In genomic region chr12:5464250-5464899, GRCm38 (mm10) we compare ENCODE assay signal across 11 mouse cellular contexts.
DNase-seq lines count a peak whose midpoint lies in the region; ATAC-seq and TF ChIP-seq lines count a peak whose summit lies in the region.
"Had no signal": no experiment of that assay in that cellular context is flagged by ENCODE, and none has a peak within 500 bp of the region (broad histone marks: within the 10 kb centered on the region; RNA-seq: fewer than 3 reads in every experiment).

No protein-coding gene starts in this region.

- no peak for TF ChIP-seq POLR2A in kidney, adult 2 months (IDR thresholded peaks at IDR 0.05; ENCODE audit: low read depth, low read length)

- 26% methylated on average over 9 of the region's 9 CpGs for WGBS in kidney, adult 2 months
- WGBS in midbrain, embryonic 13.5 days: 20% methylated on average over 9 of the region's 9 CpGs

- no peak overlapping the region for H3K4me3 ChIP-seq in kidney, adult 2 months (ENCODE audit: insufficient read depth, low read depth, low read length)
- no peak overlapping the region for H3K4me3 ChIP-seq in midbrain, embryonic 13.5 days (replicated peaks)
- H3K4me3 ChIP-seq: limb, embryonic 15.5 days had no signal

- H3K4me2 ChIP-seq in midbrain, embryonic 13.5 days (replicated peaks): no peak overlapping the region
- H3K4me2 ChIP-seq: limb, embryonic 15.5 days had no signal

- no peak overlapping the region for H3K9ac ChIP-seq in midbrain, embryonic 13.5 days (replicated peaks)
- H3K9ac ChIP-seq: limb, embryonic 15.5 days had no signal

- no peak for TF ChIP-seq CTCF in kidney, adult 2 months (conservative IDR thresholded peaks at IDR 0.05; ENCODE audit: insufficient read depth, insufficient read length, low read depth, low read length)

- DNase-seq in cerebellum, postnatal 14 days: peak; percentile 78 to 79
- DNase-seq in cerebellum, adult 9-10 months: no peak
- peak; percentile 14 for DNase-seq in layer of hippocampus, adult 9-11 months
- DNase-seq in layer of hippocampus, postnatal 10 days (ENCODE audit: low spot score in 2 of 2): no peak
- DNase-seq in kidney, adult 2 months: peak; percentile 43
- no peak for DNase-seq in B cell, adult 2 months
- DNase-seq in testis, postnatal 14 days (ENCODE audit: low spot score): no peak
- DNase-seq: adrenal gland, adult 8-10 months; cerebellum, adult 18-20 months had no signal

- no peak overlapping the region for H3K27ac ChIP-seq in kidney, adult 2 months (ENCODE audit: insufficient read depth, low read depth, low read length)
- no peak overlapping the region for H3K27ac ChIP-seq in midbrain, embryonic 13.5 days
- H3K27ac ChIP-seq: limb, embryonic 15.5 days had no signal

- H3K36me3 ChIP-seq in kidney, adult 2 months (ENCODE audit: control insufficient read depth, insufficient read depth, low read length): no peaks in the 10 kb centered on the region
- H3K36me3 ChIP-seq in midbrain, embryonic 13.5 days: no peaks in the 10 kb centered on the region
- H3K36me3 ChIP-seq: limb, embryonic 15.5 days had no signal

- no peaks in the 10 kb centered on the region for H3K27me3 ChIP-seq in kidney, adult 2 months (replicated peaks; ENCODE audit: control insufficient read depth, insufficient read depth, low read length)
- no peaks in the 10 kb centered on the region for H3K27me3 ChIP-seq in midbrain, embryonic 13.5 days
- H3K27me3 ChIP-seq: limb, embryonic 15.5 days had no signal

- ATAC-seq in midbrain, embryonic 13.5 days: peak; percentile 55; the same call in 1 of the 2 replicates

- H3K9me3 ChIP-seq in midbrain, embryonic 13.5 days: no peaks in the 10 kb centered on the region
- H3K9me3 ChIP-seq: limb, embryonic 15.5 days had no signal

- H3K4me1 ChIP-seq in kidney, adult 2 months (ENCODE audit: control insufficient read depth, insufficient read depth, low read length): no peaks in the 10 kb centered on the region
- H3K4me1 ChIP-seq in midbrain, embryonic 13.5 days (replicated peaks): no peaks in the 10 kb centered on the region; the same call in 1 of the 2 replicates
- H3K4me1 ChIP-seq: limb, embryonic 15.5 days had no signal

Comparison
In these comparisons a context has a peak if more than half of its experiments do, and no peak if none do; other contexts are left out.
1. DNase-seq: peak in cerebellum, postnatal 14 days (2 of 2), layer of hippocampus, adult 9-11 months (single experiment) and kidney, adult 2 months (single experiment); none in cerebellum, adult 9-10 months (single experiment), layer of hippocampus, postnatal 10 days (0 of 2), B cell, adult 2 months (0 of 2) and testis, postnatal 14 days (single experiment).